Mouse (Mus musculus) brain, embryonic 14.5 days (tissue): ENCODE results near the gene Pitx3. TPM values are rescaled to one million over a fixed set of nuclear protein-coding genes. Genes with fewer than 3 reads are reported as not detected.
"Not testable (repeated sequence)": the region's sequence is repeated elsewhere in the genome, so short reads cannot be mapped to it uniquely, and the experiment has no call there.

Experiments used
- DNase-seq: peaks from one replicate; pipeline ENCODE4 v3.0.0-alpha.2; 2011; ENCODE audit warnings: low read depth
- CTCF ChIP-seq: fragments of 200-500 bp; IDR thresholded peaks from 2 replicates; pipeline ENCODE4 v1.5.1; 2012; ENCODE audit warnings: inconsistent platforms, mild to moderate bottlenecking, moderate library complexity, borderline replicate concordance; ENCODE audit not compliant: insufficient read depth, insufficient read length; ENCODE audit errors: extremely low read depth
- POLR2A ChIP-seq: fragments of 200-500 bp; IDR thresholded peaks from 2 replicates; pipeline ENCODE4 v1.6.1; 2012; ENCODE audit warnings: mild to moderate bottlenecking, inconsistent platforms, borderline replicate concordance; ENCODE audit not compliant: poor library complexity, insufficient read depth, insufficient read length, severe bottlenecking; ENCODE audit errors: extremely low read depth
- polyA plus RNA-seq: library from polyadenylated mRNA; depleted of rRNA; stranded (reverse); fragments of >200 nt; gene quantifications from 2 replicates; pipeline ENCODE4 v1.2.3, GENCODE M21; 2012; rRNA removed

The Pitx3 gene
- polyA plus RNA-seq: 2.6 and 2.7 TPM in 2 replicates

DNA sequence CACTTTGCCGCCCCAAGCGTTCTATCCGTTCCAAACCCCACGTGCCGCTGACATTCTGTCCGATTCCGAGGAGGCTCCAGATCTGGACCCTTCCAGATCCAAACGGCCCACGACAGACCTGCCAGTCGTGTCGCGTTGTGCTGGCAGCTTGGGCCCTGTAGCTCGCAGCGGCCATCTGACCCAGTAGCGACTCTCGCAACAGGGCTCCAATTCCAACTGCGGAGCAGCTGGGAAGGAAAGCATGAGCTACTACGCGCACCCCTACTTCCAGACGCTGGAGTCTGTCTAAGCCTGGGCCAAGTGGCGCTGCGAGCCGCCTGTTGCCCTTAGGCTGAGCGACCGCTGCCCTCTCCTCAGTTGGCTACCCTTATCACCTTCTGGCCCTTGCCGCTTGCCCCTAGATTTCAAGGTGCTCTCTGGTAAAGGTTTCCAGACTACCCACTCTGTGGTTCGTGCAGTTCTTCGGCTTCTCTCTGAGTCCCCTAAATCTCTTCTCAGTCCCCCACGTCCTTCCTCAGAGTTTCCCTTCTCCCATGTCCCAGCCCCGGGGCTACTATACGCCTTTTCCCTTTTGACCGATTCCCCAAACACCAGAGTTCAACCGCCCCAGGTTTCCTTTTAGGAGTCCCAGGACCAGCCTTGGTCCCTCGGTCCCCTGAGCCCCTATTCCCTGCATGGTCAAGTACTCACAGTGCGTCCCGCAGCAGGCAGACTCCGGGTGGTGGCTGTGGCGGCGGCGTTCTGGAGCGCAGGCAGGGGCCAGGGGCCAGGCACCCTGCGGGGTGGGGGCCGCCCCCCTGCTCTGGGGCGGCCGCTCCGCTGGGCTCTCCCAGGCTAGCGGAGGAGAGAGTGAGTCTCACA is at the start of gene Pitx3:
Gene Pitx3 (minus strand): TSS at position 816 of the 861 bp plus-strand sequence.
- TF ChIP-seq POLR2A (no peak), CTCF (no peak)
- DNase-seq: peak; percentile 11

DNA sequence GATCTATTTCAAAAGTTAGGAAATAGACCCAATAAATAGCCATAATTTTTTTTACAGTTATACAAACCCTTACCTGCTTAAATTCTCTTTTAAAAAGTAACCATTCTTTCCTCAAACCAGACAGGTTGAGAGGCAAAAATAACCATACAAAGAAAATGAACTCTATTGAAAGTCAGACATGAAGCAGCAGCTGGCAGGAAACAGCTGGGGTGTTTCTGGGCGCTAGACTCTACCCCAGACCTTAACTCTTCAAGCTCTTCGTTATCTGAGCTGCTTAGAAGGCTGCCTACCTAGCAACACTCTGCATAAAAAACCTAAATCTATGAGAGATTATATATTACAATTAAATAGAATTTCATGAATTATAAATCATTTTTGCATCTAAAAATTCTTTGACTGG is 39.1 kb upstream of the Pitx3 start:
- DNase-seq: no peak
- TF ChIP-seq CTCF (no peak), POLR2A (no peak)

- no peak for DNase-seq
- no peak for TF ChIP-seq POLR2A
- no peak for TF ChIP-seq CTCF
Observed at GRCm38 (mm10) chr19:46186611-46187010, 38.5 kb upstream of the Pitx3 start.

DNA sequence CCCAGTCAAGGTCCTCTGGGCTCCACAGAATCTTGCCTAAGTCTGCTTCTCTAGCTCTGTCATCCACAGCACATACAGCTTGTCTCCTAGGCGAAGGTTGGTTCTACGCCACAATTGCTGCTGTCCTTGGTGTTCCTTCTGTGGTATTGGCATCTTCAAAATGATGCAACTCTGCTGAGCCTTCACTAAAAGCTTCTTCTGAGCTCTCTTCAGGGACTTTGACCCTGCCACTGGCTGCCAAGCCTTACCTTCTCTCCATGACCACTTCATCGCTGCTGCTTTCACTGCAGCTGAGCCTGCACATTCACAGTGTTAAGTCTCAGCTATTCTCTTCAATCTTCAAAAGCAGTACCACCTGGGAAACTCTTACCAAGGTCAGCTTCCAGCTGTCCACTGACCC is 34.1 kb upstream of the Pitx3 start:
- TF ChIP-seq CTCF (no peak), POLR2A (no peak)

GRCm38 (mm10) chr19:46180274-46180673 is 32.1 kb upstream of the Pitx3 start:
- TF ChIP-seq CTCF (no peak), POLR2A (no peak)
- no peak for DNase-seq

More for the DNA sequence above, 34.1 kb upstream of the Pitx3 start:
- DNase-seq: no peak

GRCm38 (mm10) chr19:46177046-46177445 is 28.9 kb upstream of the Pitx3 start:
- DNase-seq: peak; percentile 63
- TF ChIP-seq CTCF: no peak
- TF ChIP-seq POLR2A: no peak

- DNase-seq: no peak
- TF ChIP-seq CTCF (no peak), POLR2A (no peak)
Observed at GRCm38 (mm10) chr19:46175173-46175572, 27.0 kb upstream of the Pitx3 start.

GRCm38 (mm10) chr19:46172541-46172940 is 24.4 kb upstream of the Pitx3 start:
- TF ChIP-seq POLR2A (no peak), CTCF (no peak)

GRCm38 (mm10) chr19:46169913-46170312 is 21.8 kb upstream of the Pitx3 start:
- no peak for TF ChIP-seq CTCF
- no peak for TF ChIP-seq POLR2A
- no peak for DNase-seq

More at GRCm38 (mm10) chr19:46172541-46172940, 24.4 kb upstream of the Pitx3 start:
- no peak for DNase-seq

DNA sequence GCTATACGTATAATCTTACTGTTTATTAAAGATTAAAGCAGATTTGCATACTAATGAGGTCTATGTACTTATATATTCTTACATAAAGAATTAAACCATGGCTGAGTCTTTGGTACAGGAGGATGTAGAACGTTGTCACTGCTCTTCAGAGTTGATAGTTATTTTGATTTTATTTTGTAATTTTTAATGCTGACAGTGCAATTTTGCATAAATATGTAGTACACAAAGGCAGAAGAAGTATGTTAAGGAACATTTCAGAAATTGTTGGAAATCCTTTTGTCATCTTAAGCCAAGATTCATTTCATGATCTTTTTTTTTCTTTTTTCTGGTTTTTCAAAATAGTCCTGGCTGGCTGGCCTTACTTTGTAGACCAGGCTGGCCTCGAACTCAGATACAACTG is 21.3 kb upstream of the Pitx3 start:
- TF ChIP-seq POLR2A: no peak
- TF ChIP-seq CTCF: no peak
- no peak for DNase-seq

DNA sequence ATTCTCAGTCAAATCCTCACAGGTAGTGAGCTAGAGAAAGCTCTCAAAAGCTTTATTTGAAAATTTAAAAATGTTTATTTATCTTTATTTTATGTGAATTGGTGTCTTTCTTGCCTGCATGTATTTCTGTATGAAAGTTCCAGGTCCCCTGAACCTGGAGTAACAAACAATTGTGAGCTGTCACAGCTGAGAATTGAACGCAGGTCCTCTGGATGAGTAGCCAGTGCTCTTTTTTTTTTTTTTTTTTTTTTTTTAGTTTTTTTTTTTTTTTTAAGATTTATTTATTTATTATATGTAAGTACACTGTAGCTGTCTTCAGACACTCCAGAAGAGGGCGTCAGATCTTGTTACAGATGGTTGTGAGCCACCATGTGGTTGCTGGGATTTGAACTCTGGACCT is 19.0 kb upstream of the Pitx3 start:
- not testable (repeated sequence) for DNase-seq

- no peak for TF ChIP-seq POLR2A
- no peak for TF ChIP-seq CTCF
- DNase-seq: no peak
Observed at GRCm38 (mm10) chr19:46165950-46166349, 17.8 kb upstream of the Pitx3 start.
